Mouse (Mus musculus) lung, adult 2 months (tissue): ENCODE measurements around the gene Cept1.

Experiments used
- CTCF ChIP-seq: fragments of 200-500 bp; IDR thresholded peaks from 2 replicates; pipeline ENCODE4 v1.5.1; 2011; ENCODE audit warnings: mild to moderate bottlenecking, low read length, control low read depth; ENCODE audit not compliant: insufficient read depth
- POLR2A ChIP-seq: fragments of 200-500 bp; IDR thresholded peaks from 2 replicates; pipeline ENCODE4 v1.6.1; 2011; ENCODE audit warnings: low read depth, mild to moderate bottlenecking, control low read depth, low read length, borderline replicate concordance; ENCODE audit errors: extremely low read depth

GRCm38 (mm10) chr3:106510669-106511068 is 36.9 kb downstream of the Cept1 start:
- TF ChIP-seq CTCF, result no peak
- no peak for TF ChIP-seq POLR2A
